Mouse (Mus musculus): ENCODE measurements around the gene Lats2. TPM values are rescaled to one million over a fixed set of nuclear protein-coding genes. Genes with fewer than 3 reads are reported as not detected.
"Not testable (repeated sequence)": the region's sequence is repeated elsewhere in the genome, so short reads cannot be mapped to it uniquely, and the experiment has no call there.

Gene Lats2
- polyA plus RNA-seq, 1 experiment from 2014 or later = 24.5 TPM

DNA sequence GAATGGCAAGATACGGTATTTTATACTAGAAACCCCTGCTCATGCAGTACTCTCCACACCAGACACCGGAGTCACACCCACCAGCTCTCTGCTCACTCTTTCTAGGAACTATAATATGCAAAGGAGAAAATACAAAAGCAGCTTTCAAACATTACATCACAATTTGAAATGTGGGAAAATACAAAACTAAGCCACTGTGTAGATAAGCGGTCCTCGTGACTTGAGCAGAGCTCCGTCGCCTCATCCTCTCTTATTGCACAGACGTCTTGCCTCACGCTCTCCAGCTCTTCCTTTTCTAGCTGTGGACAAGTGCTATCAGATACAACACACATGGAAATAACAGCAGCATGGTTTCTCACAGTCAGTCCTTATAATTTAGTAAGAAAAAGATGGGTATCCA is 67.5 kb downstream of the Lats2 start:
- Histone ChIP-seq H3K9ac (no peak overlapping the region), H3K9me3 (replicated peaks) (no peaks in the 10 kb centered on the region), H3K4me3 (replicated peaks) (no peak overlapping the region), H3K27me3 (no peaks in the 10 kb centered on the region), H3K27ac (no peak overlapping the region), H3K4me1 (0 out of 2 replicates have a peak, but pooled peaks cover 2% of the 10 kb centered on the region), H3K4me2 (no peak overlapping the region), H3K36me3 (peaks cover 67% of the 10 kb centered on the region)
- WGBS = 97% methylated on average over 8 of the region's 8 CpGs
- no peak for ATAC-seq (replicated peaks; ENCODE audit: low FRiP score)

DNA sequence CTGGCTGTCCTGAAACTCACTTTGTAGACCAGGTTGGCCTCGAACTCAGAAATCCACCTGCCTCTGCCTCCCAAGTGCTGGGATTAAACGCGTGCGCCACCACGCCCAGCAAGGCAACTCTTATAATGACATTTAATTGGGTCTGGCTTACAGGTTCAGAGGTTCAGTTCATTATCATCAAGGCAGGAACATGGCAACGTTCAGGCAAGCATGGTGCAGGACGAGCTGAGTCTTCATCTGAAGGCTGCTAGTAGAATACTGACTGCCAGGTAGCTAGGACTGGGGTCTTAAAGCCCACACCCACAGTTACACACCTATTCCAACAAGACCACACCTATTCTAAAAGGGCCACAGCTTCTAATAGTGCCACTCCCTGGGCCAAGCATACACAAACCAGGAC is 70.1 kb downstream of the Lats2 start:
- not testable (repeated sequence) for H3K4me3 ChIP-seq (replicated peaks); H3K4me2 ChIP-seq; H3K4me1 ChIP-seq; ATAC-seq (replicated peaks; ENCODE audit: low FRiP score); H3K9ac ChIP-seq; H3K27me3 ChIP-seq; H3K9me3 ChIP-seq (replicated peaks); H3K27ac ChIP-seq
- WGBS = 93% methylated on average over 7 of the region's 7 CpGs
- peaks cover 44% of the 10 kb centered on the region for H3K36me3 ChIP-seq

DNA sequence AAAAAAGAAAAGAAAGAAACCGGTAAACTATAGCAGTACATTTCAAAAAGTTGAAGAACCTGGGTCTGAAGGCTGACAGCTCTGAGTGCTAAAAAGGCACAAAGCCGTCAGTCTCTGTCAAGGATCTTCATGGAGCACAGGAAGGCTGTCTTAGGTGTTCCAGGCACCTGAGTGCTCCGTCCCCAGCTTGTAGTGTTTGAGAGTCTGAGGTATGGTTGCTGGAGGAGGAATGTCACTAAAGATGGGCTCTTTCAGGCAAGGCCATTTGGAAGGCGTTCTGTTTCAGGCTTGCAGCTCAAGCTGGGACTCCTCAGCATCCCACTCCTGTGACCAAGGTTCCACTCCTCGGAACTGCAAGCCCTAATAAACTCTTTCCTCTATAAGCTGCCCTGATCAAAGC is 70.7 kb downstream of the Lats2 start:
- no peak overlapping the region for H3K4me2 ChIP-seq
- H3K9me3 ChIP-seq (replicated peaks) = no peaks in the 10 kb centered on the region
- H3K4me1 ChIP-seq = 0 out of 2 replicates have a peak, but pooled peaks cover 2% of the 10 kb centered on the region
- WGBS = 79% methylated on average over 5 of the region's 5 CpGs
- no peak overlapping the region for H3K27ac ChIP-seq
- ATAC-seq (replicated peaks; ENCODE audit: low FRiP score) = no peak
- peaks cover 39% of the 10 kb centered on the region for H3K36me3 ChIP-seq
- no peaks in the 10 kb centered on the region for H3K27me3 ChIP-seq
- H3K4me3 ChIP-seq (replicated peaks) = no peak overlapping the region
- no peak overlapping the region for H3K9ac ChIP-seq

DNA sequence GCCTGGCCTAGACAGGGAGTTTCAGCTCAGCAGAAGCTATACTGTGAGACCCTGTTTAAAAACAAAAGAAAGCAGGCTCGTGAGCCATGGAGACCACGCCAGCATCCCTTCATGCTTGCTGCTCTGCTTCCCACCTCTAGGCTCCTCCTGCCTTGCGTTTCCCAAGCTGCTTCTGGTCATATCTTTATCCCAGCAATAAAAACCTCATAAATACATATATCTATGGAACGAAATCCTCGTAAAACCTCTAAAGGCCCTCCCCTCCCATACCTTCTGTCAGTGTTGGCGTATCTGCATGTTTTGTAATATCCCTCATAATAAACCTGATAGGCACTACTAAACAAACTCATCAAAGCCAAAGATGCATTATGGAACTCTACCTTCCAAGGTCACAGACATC is 71.5 kb downstream of the Lats2 start:
- H3K27ac ChIP-seq = no peak overlapping the region
- H3K4me1 ChIP-seq = 0 out of 2 replicates have a peak, but pooled peaks cover 2% of the 10 kb centered on the region
- no peak overlapping the region for H3K4me2 ChIP-seq
- H3K27me3 ChIP-seq = no peaks in the 10 kb centered on the region
- H3K9ac ChIP-seq = no peak overlapping the region
- ATAC-seq (replicated peaks; ENCODE audit: low FRiP score) = no peak
- H3K4me3 ChIP-seq (replicated peaks) = no peak overlapping the region
- WGBS = 86% methylated on average over 6 of the region's 6 CpGs
- H3K9me3 ChIP-seq (replicated peaks) = no peaks in the 10 kb centered on the region
- H3K36me3 ChIP-seq = peaks cover 33% of the 10 kb centered on the region

DNA sequence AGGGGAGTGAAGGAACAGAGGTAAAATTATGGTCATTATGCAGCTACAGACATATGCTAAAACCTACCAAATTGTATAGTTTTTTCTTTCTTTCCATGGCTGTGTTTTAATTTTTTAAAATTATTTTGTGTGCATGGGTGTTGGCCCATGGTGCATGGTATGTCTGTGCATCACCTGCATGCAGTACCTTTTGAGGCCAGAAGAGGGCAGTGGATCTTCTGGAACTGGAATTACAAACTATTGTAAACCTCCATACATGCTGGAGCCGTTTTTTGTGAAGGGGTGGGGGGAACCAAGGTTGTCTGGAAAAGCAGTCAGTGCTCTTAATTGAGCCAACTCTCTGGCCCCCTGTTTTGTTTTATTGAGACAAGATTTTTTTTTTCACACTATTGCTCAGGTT is 73.6 kb downstream of the Lats2 start:
- no peak overlapping the region for H3K4me3 ChIP-seq (replicated peaks)
- no peak for ATAC-seq (replicated peaks; ENCODE audit: low FRiP score)
- H3K27ac ChIP-seq = no peak overlapping the region
- H3K4me2 ChIP-seq = no peak overlapping the region
- WGBS = 3% methylated on average over 1 of the region's 1 CpGs
- peaks cover 14% of the 10 kb centered on the region for H3K36me3 ChIP-seq
- 0 out of 2 replicates have a peak, but pooled peaks cover 2% of the 10 kb centered on the region for H3K4me1 ChIP-seq
- no peaks in the 10 kb centered on the region for H3K27me3 ChIP-seq
- no peak overlapping the region for H3K9ac ChIP-seq
- H3K9me3 ChIP-seq (replicated peaks) = no peaks in the 10 kb centered on the region

DNA sequence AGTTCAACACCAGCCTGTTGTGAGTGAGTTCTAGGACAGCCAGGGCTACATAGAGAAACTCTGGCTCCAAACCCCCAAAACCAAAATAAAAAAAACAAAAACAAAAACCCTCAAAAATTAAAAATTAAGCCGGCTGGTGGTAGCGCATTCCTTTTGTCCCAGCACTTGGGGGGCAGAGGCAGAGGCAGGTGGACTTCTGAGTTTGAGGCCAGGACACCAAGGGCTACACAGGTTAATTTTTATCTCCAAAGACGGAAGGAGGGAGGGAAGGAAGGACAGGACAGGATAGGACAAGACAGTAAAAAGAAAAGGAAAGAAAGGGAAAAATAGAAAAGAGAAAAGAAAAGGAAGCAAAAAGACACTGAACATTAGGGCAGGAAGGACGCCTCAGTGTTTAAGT is 75.4 kb downstream of the Lats2 start:
- no peak overlapping the region for H3K27ac ChIP-seq
- H3K9me3 ChIP-seq (replicated peaks) = no peaks in the 10 kb centered on the region
- H3K36me3 ChIP-seq = no peaks in the 10 kb centered on the region
- no peaks in the 10 kb centered on the region for H3K27me3 ChIP-seq
- H3K4me2 ChIP-seq = no peak overlapping the region
- ATAC-seq (replicated peaks; ENCODE audit: low FRiP score) = no peak
- no peak overlapping the region for H3K9ac ChIP-seq
- WGBS = 86% methylated on average over 4 of the region's 4 CpGs
- H3K4me3 ChIP-seq (replicated peaks) = no peak overlapping the region
- H3K4me1 ChIP-seq = 0 out of 2 replicates have a peak, but pooled peaks cover 2% of the 10 kb centered on the region

DNA sequence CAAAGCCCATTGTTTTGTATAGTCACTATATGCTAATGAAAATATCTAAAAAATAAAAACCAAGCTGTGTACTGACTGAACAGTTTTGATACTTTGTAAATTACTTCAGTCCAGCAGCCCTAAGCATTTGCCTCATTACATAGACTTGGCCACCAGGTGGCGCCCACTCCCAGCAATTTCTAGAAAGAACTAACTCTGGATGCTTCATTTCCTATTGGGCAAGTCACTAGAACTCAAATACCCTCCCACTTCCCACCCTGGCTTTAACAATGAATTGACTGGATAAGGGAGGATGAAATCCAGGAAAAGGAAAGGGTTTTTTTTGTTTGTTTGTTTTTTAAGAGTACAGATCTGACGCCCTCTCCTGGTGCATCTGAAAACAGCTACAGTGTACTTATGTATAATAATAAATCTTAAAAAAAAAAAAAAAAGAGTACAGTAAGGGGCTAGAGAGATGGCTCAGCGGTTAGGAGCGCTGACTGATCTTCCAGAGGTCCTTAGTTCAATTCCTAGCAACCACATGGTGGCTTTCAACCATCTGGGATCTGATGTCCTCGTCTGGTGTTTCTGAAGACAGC is 78.1 kb downstream of the Lats2 start:
- WGBS = 43% methylated on average over 5 of the region's 5 CpGs
- no peaks in the 10 kb centered on the region for H3K9me3 ChIP-seq (replicated peaks)
- H3K27me3 ChIP-seq = no peaks in the 10 kb centered on the region
- no peak overlapping the region for H3K4me3 ChIP-seq (replicated peaks)
- H3K9ac ChIP-seq = no peak overlapping the region
- no peak overlapping the region for H3K27ac ChIP-seq
- H3K4me2 ChIP-seq = no peak overlapping the region
- no peaks in the 10 kb centered on the region for H3K36me3 ChIP-seq
- ATAC-seq (replicated peaks; ENCODE audit: low FRiP score) = no peak
- H3K4me1 ChIP-seq = no peaks in the 10 kb centered on the region

DNA sequence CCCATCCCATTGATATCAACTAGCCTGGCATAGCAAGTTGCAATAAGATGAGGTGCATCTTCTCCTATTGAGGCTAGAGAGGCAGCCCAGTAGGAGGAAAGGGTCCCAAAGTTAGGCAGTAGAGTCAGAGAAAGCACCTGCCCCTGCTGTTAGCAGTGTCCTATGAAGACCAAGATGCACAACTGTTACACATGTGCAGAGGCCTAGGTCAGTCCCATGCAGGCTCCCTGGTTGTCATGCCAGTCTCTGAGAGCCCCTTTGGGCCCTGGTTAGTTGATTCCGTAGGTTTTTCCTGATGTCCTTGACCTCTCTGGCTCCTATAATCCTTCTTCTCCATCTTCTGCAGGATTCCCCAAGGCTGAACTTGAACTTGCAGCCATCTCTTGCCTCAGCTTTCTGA is 78.7 kb downstream of the Lats2 start:
- no peak for ATAC-seq (replicated peaks; ENCODE audit: low FRiP score)
- no peak overlapping the region for H3K27ac ChIP-seq
- 23% methylated on average over 1 of the region's 1 CpGs for WGBS

DNA sequence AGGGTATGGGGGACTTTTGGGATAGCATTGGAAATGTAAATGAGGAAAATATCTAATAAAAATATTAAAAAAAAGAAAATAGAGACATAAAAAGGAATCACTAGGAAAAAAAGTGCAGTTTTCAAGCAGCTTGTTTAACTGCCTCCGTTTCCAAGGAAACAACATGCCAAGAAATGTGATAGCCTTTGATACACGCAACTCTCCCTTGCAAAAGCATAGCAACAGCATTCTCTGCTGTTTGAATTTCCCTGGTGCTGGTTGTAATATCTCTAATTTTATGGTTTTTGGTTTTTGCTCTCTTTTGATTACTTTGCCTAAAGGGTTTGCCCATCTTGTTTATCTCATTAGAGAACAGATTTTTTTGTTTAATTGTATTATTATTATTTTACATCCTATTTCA is 82.7 kb downstream of the Lats2 start:
- Histone ChIP-seq H3K27ac (no peak overlapping the region), H3K27me3 (no peaks in the 10 kb centered on the region), H3K36me3 (no peaks in the 10 kb centered on the region), H3K9me3 (replicated peaks) (no peaks in the 10 kb centered on the region), H3K4me1 (no peaks in the 10 kb centered on the region), H3K9ac (no peak overlapping the region), H3K4me2 (no peak overlapping the region), H3K4me3 (replicated peaks) (no peak overlapping the region)
- ATAC-seq (replicated peaks; ENCODE audit: low FRiP score) = no peak
- 35% methylated on average over 2 of the region's 2 CpGs for WGBS

More for the DNA sequence above, 78.7 kb downstream of the Lats2 start:
- H3K9ac ChIP-seq = no peak overlapping the region
- H3K4me2 ChIP-seq = no peak overlapping the region
- H3K4me3 ChIP-seq (replicated peaks) = no peak overlapping the region
- no peaks in the 10 kb centered on the region for H3K9me3 ChIP-seq (replicated peaks)
- H3K36me3 ChIP-seq = no peaks in the 10 kb centered on the region
- no peaks in the 10 kb centered on the region for H3K4me1 ChIP-seq
- H3K27me3 ChIP-seq = no peaks in the 10 kb centered on the region

DNA sequence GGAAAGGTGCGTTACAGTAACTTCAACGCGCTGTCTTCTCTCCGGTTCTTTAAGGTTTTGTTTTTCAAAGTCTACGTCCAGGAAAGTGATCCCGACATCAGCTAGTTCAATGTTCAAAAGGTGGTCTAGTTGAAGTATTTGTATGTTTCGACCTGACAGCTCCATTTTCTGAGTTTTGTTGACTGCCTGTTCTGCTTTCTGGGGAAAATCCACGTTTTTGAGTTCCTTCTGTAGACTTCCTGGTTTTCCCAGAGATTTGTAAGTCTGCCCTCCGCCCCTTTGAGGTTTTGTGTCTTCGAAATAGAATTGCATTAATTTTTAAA is 92.6 kb downstream of the Lats2 start:
- H3K27me3 ChIP-seq = no peaks in the 10 kb centered on the region

DNA sequence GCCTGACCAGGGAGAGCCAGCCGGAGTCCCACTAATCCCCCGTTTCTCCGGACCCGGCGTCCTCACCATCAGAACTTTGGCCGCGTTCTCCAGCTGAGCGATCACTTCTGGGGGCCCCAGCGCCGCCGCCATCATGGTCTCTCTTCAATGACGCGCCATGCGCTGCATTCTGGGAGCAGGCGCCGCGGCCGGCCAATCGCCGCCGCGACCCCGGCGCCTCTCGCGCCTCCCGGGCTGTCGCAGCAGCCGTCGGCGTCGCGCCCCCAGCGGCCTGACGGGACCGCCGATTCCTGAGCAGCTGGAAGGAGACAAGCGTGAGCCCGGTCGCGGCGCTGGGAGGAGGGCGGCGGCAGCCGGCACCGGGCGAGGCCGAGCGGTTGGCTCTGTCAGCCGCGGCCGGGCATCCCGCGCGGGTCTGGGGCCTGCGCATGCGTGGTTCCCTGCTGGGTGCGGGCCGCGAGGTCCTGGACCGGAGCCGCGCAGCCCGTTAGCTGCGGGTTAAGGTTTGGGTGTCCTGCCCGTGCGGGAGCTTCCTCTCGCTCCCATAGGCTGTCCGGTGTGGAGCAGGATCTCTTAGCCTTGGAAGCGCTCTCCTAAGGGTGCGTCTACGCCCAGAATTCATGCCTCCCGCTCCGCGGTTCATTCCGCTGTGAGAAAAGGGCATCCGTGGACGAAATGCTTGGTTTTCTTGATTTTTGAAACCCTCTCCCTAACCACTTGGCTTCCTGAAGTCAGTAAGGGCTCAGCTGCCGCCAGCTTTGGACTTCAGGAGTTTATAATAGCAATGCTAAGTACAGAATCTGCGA is 93.2 kb downstream of the Lats2 start, which contains the start of gene Xpo4:
Gene Xpo4 (minus strand): TSS at position 609 of the 806 bp plus-strand sequence.
- Histone ChIP-seq H3K27me3 (no peaks in the 10 kb centered on the region), H3K27ac (peak within 1 kb of the TSS; percentile 95), H3K9me3 (replicated peaks) (no peaks in the 10 kb centered on the region), H3K36me3 (peaks cover 3% of the 10 kb centered on the region; the same call in 1 of the 2 replicates), H3K4me3 (replicated peaks) (peak within 1 kb of the TSS; percentile 83), H3K9ac (peak within 1 kb of the TSS; percentile 76), H3K4me2 (peak within 1 kb of the TSS; percentile 81), H3K4me1 (peaks cover 19% of the 10 kb centered on the region)
- peak; percentile 97 for ATAC-seq (replicated peaks; ENCODE audit: low FRiP score)
- WGBS = under 1% methylated on average over 80 of the region's 80 CpGs

More for the DNA sequence above, 92.6 kb downstream of the Lats2 start:
- no peak for ATAC-seq (replicated peaks; ENCODE audit: low FRiP score)
- WGBS = 10% methylated on average over 10 of the region's 10 CpGs
- peak overlapping the region; percentile 81 for H3K4me2 ChIP-seq
- H3K9me3 ChIP-seq (replicated peaks) = no peaks in the 10 kb centered on the region
- H3K4me3 ChIP-seq (replicated peaks) = peak overlapping the region; percentile 83
- peak overlapping the region; percentile 95 for H3K27ac ChIP-seq
- peaks cover 3% of the 10 kb centered on the region; the same call in 1 of the 2 replicates for H3K36me3 ChIP-seq
- peaks cover 19% of the 10 kb centered on the region for H3K4me1 ChIP-seq
- peak overlapping the region; percentile 76 for H3K9ac ChIP-seq

DNA sequence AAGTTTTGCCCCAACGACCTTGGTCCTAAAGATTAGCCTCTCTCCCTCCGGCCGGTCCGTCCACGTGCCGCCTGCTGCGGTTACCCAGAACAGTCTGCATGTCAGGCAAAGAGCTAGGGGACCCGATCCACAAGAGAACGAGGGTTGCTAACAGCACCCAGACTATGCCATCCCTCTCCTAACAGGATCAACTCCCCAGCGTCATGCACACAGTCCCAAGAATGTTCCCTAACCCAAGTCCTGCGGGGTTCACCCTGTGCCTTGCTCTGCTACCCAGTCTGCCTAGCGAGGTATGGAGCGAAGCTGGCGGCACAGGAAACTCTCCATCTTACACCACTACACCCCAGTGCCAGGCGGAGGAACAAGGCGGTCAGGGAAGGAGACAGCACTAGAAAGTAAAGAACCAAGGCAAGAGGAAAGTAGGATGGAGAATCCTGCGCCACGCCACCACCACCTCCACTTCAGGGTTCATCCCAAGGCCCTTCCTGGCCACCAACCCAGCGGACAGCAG is 93.8 kb downstream of the Lats2 start:
- ATAC-seq (replicated peaks; ENCODE audit: low FRiP score) = peak; percentile 64
- Histone ChIP-seq H3K36me3 (peaks cover 3% of the 10 kb centered on the region; the same call in 1 of the 2 replicates), H3K4me2 (peak overlapping the region; percentile 81), H3K4me1 (peaks cover 19% of the 10 kb centered on the region), H3K9ac (peak overlapping the region; percentile 76), H3K4me3 (replicated peaks) (peak overlapping the region; percentile 83), H3K27me3 (no peaks in the 10 kb centered on the region), H3K27ac (peak overlapping the region; percentile 95), H3K9me3 (replicated peaks) (no peaks in the 10 kb centered on the region)
- WGBS = 0% methylated on average over 19 of the region's 19 CpGs

Measured in kidney, embryonic 15.5 days (tissue).